Mouse (Mus musculus) thymus, postnatal 14 days (tissue): ENCODE measurements around the gene Parp16.

Source experiments
- DNase-seq: peaks from one replicate; pipeline ENCODE4 v3.0.0; 2021

The Parp16 gene

GRCm38 (mm10) chr9:65195053-65195452 lies at the start of gene Parp16:
Gene Parp16, plus strand, starts transcription at chr9:65195353.
- DNase-seq: no peak

DNA sequence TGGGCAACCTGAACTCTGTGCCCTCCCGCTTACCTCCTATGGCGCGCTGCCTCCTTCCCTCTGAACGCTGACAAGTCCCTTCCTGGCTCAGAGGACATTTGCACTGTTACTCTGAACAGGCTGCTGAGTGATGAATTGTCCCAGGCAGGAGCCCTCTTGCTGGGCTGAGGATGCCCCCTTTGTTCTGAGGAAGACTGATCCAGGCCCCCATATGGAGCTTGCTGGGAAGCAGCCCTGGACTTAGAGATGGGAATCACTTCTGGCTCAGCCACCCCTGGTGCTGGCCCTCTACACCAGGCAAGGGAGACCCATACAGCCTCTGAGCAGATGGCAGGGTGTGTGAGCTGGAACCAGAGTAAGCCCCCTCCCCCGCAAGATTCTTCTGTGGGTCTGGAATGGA lies 49.2 kb upstream of the Parp16 start:
- no peak for DNase-seq

GRCm38 (mm10) chr9:65148507-65148906 lies 46.6 kb upstream of the Parp16 start:
- DNase-seq: no peak

DNA sequence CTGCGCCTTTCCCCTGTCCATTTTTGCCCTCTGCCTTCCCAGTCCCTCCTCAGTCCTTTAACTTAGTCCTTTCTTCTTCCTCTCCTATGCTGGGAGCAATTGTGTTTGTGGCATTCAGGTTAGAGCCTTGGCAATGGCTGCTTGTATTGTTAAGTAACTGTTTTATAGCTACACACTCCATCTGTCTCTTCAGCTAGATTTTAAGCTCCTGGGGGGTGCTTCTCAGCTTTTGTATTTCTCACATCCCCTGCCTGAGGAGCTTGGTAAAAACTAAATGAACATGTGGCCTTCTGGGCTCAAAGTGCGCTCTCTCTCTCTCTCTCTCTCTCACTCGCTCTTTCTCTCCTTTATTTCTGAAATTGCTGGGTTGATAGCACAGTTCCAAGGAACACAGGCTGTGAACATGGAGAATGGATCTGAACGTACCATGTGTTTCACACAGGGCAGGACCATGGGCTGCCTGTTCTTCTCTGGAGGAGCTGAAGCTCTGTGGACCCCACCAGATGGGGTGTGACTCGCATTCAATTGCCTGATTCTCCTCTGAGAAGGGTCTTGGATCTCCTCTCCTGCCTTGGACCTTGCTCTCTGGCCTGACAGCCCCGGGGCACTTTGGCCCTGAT lies 42.3 kb upstream of the Parp16 start:
- no peak for DNase-seq

DNA sequence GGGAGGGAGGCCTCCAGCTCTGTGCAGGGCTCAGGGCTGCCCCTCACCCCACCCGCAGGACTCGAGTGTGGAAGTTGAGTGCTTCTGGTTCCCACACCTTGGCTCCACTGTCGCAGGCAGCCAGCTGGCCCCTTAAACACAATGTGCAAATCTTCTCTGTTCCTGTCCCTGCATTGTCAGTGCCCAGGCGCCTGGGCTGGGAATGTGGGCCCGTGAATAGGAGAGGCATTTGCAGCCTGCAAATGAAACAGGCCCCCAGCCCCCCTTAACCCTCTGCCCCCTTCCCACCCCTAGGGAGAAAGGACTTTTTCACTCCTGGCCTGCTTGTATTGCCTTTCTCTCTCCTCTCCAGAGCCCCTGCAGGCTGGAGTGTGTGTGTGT lies 41.8 kb upstream of the Parp16 start:
- DNase-seq: no peak

GRCm38 (mm10) chr9:65154692-65155455 lies 40.3 kb upstream of the Parp16 start:
- DNase-seq: no peak

DNA sequence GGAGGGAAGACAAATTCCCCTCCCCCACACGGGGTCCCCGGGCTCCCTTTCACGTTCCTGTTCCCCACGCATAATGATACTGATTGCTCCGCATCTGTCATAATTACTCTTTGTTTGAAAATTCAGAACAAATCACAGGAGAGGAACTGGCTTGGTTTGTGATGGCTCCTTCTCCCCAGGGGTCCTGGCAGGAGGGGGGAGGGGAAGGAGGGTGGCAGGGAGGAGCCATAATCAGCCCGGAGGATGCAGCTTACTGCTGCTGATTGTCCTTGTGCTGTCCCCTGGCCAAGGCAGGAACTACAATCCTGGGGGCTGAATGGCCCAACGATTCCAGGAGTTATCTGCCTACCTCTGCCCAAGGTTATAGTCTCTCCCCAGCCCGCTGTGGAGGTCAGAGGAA lies 38.5 kb upstream of the Parp16 start:
- DNase-seq: no peak

- DNase-seq: no peak
Observed at GRCm38 (mm10) chr9:65157631-65158030, 37.5 kb upstream of the Parp16 start.

DNA sequence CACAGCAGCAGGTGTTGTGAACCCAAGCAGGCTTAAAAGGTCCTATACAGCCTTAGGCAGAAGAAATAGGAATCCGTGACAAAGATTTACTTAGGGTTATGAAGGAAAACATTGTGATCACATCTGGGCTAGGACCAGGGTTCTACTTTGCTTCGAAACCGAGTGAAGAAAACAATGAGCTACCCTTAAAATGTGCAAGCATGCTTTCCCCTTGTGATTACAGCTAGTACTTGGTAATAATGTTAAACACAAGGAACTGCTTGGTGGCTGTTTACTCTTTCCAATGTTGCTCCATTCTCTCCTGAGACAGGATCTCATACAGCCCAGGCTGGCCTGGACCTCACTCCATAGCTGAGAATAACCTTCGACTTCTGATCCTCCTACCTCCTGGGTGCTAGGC lies 34.0 kb upstream of the Parp16 start:
- DNase-seq: no peak

DNA sequence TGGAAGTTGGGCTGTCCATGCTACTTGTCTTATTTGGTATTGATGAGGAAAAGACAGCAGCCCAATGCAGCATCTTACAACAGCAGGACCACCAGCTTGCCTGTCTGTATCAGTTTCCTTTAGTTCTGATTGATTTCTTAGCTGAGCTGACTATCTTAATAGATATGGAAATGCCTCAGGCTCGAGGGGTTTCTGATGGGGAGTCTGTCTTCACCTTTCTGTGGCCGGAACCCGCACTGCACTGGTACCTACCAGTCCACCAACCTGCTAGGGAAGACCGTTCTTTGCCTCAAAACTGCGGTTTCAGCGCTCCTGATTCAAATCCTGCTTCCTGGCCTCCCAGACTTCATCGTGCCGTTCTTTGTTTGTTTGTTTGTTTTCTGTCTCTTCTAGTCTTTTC lies 33.3 kb upstream of the Parp16 start:
- DNase-seq: no peak

GRCm38 (mm10) chr9:65162711-65163639 lies 32.2 kb upstream of the Parp16 start:
- no peak for DNase-seq

GRCm38 (mm10) chr9:65164870-65165269 lies 30.3 kb upstream of the Parp16 start:
- DNase-seq: no peak

DNA sequence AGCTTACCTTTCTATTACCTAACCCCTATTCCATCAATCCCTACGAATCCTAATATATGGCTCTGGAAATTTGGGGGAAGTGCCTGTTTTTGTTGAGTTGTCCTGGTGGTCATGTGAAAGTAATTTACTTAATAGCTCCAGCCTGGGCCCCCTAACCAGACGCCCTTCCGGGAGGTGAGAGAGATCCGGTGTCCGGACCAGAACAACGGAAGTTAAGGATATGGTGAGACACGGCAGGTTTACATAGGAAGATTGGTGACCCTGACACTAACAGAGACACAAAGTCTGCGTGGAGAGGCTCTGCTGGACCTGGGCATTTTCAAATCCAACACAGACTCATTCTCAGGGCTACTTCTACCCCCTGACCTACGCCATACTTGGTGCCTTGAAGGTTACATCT lies 28.8 kb upstream of the Parp16 start:
- DNase-seq: no peak

DNA sequence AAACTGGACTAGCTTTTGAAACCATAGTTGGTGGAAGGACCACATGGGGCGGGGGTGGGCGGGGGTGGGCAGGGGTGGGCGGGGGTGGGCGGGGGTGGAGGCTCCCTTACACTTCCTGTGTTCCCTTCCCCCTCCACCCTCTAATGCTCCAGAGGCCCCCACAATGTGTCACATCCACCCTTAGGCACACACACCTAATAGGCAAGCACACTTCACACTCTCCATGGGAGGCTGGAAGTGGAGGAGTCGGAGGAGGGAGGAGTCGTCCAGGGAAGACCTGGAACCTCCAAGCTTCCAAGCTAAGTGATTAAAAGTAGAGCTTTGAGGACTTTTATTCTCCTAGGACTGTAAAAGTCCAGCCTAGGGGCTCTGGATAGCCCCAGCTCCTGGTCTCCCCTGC lies 26.6 kb upstream of the Parp16 start:
- DNase-seq: no peak

DNA sequence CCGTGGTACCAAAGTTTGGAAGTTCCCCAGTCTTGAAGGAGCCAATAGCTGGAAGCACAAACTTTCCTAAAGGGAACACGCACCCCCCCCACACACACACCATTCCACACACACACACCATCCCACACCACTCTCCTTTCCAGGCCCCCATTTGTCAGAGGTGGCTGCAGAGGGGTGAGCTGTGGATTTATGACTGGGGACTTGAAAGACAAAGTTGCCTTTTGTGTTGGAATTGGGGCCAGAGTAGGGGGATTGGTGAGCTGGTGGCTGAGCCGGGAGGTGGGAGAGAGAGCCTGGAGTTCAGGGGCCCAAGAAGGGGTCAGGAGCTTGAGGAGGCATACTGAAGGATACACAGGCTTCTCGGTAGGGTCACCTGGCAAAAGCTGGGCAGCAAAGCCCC lies 26.2 kb upstream of the Parp16 start:
- no peak for DNase-seq

GRCm38 (mm10) chr9:65172654-65173053 lies 22.5 kb upstream of the Parp16 start:
- DNase-seq: no peak

DNA sequence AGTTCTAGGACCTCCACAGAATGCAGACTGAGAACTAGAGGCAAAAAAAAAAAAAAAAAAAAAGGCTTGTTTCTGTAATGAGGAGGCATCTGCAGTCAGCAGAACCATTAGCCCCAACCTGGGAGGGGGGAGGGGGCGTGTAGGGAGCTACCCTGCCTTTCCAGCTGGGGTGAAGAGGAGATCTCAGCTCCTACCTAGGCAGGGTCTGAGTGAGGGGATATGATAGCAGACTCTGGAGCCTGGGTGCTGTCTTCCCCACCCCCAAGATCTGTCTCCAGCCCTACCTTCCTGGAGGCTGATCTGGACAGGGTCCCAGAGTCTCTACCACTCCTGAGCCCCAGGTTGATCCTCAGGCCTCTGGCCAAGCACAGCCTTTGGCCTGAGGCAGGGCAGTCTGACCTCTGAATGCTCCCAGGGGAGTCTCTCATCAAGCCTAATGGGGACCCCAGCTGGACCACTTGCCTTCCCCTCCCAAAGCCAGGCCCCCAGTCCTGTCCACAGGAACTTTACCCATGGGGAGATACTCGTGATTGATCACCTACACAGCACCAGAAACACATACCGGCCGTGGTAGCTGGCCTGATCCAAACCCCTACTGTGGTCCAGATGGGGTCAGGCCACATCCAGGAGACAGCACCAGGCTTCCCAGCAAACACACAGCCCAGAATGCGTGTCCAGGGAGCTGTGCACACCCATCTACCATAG lies 19.8 kb upstream of the Parp16 start:
- DNase-seq: no peak

DNA sequence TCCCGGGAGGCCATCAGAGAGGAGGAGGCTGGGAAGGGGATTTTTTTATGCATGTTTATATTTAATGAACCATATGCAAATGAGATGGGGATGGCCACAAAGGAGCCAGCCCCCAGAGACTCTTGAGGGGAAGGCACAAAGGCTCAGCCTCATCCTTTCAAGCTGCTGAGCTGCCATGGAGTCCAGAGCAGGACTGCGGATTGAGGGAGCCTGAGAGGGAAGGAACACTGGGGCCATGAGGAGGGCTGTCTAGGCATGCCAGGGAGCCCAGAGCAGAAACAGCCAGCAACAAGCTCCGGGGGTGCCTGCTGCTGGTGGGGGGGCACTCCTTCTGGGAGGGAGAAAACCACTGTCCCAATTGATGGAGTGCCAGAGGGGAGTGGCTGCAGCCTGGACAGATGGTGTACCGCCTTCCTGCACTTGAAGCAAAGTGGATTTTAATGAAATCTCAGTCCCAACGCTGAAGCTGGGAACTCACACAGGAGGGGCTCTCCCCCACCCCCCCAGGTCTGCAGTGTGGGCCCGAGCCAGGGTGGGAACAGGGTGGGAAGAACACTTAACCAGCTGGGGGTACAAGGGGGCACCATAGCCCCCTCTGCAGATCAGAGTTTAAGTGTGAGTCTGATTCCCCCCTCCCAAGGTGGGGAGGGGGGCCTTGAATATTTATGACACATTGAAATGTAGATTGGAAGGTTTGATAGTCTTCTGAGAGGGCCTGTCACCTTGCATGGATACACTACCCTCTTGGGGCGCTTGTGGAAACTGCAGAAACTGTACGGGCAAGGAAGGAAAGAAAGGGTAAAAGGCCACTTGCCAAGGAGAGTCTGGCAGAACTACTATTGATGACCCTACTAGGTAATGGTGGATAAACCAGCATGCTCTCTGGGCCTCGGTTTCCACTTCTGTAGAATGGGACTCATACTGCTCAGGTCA lies 18.9 kb upstream of the Parp16 start:
- DNase-seq: no peak

GRCm38 (mm10) chr9:65177497-65177896 lies 17.7 kb upstream of the Parp16 start:
- no peak for DNase-seq

DNA sequence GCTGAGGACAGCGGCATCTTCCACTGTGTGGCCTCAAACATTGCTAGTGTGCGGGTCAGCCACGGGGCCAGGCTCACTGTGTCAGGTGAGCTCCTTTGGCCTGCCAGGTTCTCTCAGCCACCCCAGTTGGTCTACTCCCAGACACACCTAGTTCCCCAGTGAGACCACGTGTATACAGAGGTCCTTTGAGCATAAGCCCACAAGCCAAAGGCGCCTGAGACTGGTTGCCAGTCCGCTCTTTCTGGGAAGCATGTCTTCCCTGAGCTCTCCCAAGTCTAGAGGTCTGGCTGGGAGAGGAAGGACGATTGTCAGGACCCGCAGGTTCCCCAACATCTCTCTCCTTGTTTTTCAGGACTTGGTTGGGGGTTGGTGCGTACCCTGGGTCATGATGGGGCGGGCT lies 17.2 kb upstream of the Parp16 start:
- no peak for DNase-seq

DNA sequence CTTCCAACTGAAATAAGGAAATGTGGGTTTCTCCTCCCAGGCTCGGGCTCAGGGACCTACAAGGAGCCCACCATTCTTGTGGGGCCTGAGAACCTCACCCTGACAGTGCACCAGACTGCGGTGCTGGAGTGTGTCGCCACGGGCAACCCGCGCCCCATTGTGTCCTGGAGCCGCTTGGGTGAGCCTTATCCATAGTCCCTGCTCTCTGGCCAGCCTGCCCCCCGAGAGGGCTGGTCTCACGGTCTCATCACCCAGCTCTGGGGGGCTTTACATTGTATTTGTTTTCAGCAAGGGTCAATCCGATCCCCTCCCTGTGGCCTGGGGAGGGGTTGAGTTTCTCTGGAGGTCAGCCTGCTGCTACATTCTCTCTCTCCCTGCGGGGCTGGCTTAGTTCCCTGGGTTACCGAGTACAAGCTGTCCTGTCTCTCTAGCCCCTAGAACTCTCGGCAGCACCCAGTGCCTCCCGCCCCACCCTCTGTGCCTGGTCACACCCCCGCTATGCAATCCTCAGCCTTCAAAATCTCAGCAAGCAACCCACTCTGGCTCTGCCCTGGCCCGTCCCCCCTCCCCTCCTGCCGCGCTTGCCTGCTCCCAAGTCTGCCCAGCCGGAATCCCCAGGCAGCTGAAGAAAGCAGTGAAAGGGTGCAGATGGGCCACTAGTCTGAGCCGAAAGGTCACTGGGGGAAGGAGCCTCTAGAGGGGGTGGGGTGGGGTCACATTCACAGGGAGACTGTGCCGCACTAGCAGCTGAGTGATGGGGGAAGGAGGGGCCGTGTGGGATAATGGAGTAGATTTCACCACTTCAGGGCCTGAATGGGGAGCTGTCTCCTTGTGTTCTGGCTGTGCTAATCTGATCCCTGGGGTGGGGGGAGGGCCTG lies 16.6 kb upstream of the Parp16 start:
- DNase-seq: no peak
